Mouse (Mus musculus) hindbrain, embryonic 14.5 days (tissue): ENCODE measurements at regions not wholly inside any gene's neighbourhood (a gene's known extent, or its start where the extent isn't known, plus 50 kb on each side); places are given as distances from the start of the nearest gene placed in this dataset.

Experiments
- ATAC-seq: fragments of 200-750 bp; cut with Nextera tagmentation; 2 replicates; pipeline ENCODE4 v1.8.0; 2017; ENCODE audit warnings: moderate number of reproducible peaks, mild to moderate bottlenecking, moderate TSS enrichment, moderate library complexity; ENCODE audit not compliant: low FRiP score
- DNase-seq: peaks from one replicate; pipeline ENCODE4 v3.0.0-alpha.2; 2015; ENCODE audit warnings: low spot score
- H3K27ac ChIP-seq: fragments of 300-500 bp; sonication (generic); 2 replicates; pipeline ENCODE4 v1.5.1; 2014; ENCODE audit warnings: mild to moderate bottlenecking, moderate library complexity
- H3K27me3 ChIP-seq: fragments of 300-500 bp; sonication (generic); 2 replicates; pipeline ENCODE4 v1.6.1; 2014; ENCODE audit warnings: mild to moderate bottlenecking, low read length, mixed read lengths; ENCODE audit not compliant: control insufficient read depth, insufficient read depth
- H3K36me3 ChIP-seq: fragments of 300-500 bp; sonication (generic); replicated peaks from 2 replicates; pipeline ENCODE4 v1.6.1; 2014; ENCODE audit not compliant: control insufficient read depth, insufficient read depth
- H3K4me1 ChIP-seq: fragments of 300-500 bp; sonication (generic); replicated peaks from 2 replicates; pipeline ENCODE4 v1.6.1; 2014; ENCODE audit warnings: antibody characterized with exemption, low read length, mixed read lengths; ENCODE audit not compliant: control insufficient read depth, insufficient read depth
- H3K4me2 ChIP-seq: fragments of 300-500 bp; sonication (generic); replicated peaks from 2 replicates; pipeline ENCODE4 v1.6.1; 2014; ENCODE audit warnings: mild to moderate bottlenecking, moderate library complexity
- H3K4me3 ChIP-seq: fragments of 300-500 bp; sonication (generic); replicated peaks from 2 replicates; pipeline ENCODE4 v1.5.1; 2014; ENCODE audit warnings: mild to moderate bottlenecking, low read length
- H3K9ac ChIP-seq: fragments of 300-500 bp; sonication (generic); 2 replicates; pipeline ENCODE4 v1.6.1; 2014
- H3K9me3 ChIP-seq: fragments of 300-500 bp; sonication (generic); 2 replicates; pipeline ENCODE4 v1.6.1; 2016; ENCODE audit warnings: low read length; ENCODE audit not compliant: control insufficient read depth
- WGBS: fragments of 180-500 bp; shearing (Covaris S2); extraction: QIAGEN DNeasy Blood & Tissue Kit; methylation state at CpG from one replicate; pipeline ENCODE4 v1.1.7; 2014; 5-methylcytosine and 5-hydroxymethylcytosine counted together

- H3K36me3 ChIP-seq: no peaks in the 10 kb centered on the region
- no peak for DNase-seq
- H3K27ac ChIP-seq: no peak overlapping the region
- no peaks in the 10 kb centered on the region for H3K9me3 ChIP-seq
- no peak overlapping the region for H3K9ac ChIP-seq
- no peak overlapping the region for H3K4me3 ChIP-seq
- ATAC-seq: no peak
- H3K4me1 ChIP-seq: no peaks in the 10 kb centered on the region
- 61% methylated on average over 4 of the region's 4 CpGs for WGBS
- no peak overlapping the region for H3K4me2 ChIP-seq
- no peaks in the 10 kb centered on the region for H3K27me3 ChIP-seq
These were observed 283.5 kb downstream of the Naf1 start for GRCm38 (mm10) chr8:67143479-67143878.

- Histone ChIP-seq H3K4me2 (no peak overlapping the region), H3K9ac (no peak overlapping the region), H3K4me1 (no peaks in the 10 kb centered on the region), H3K27me3 (no peaks in the 10 kb centered on the region), H3K4me3 (no peak overlapping the region), H3K36me3 (no peaks in the 10 kb centered on the region), H3K9me3 (no peaks in the 10 kb centered on the region), H3K27ac (no peak overlapping the region)
- DNase-seq (no peak), ATAC-seq (no peak)
- WGBS: 83% methylated on average over 5 of the region's 5 CpGs
These were observed 321.7 kb downstream of the Naf1 start for GRCm38 (mm10) chr8:67181741-67182140.

GRCm38 (mm10) chr8:67199213-67199612 lies 324.4 kb upstream of the Nat3 start:
- H3K4me2 ChIP-seq: no peak overlapping the region
- H3K9me3 ChIP-seq: no peaks in the 10 kb centered on the region

DNA sequence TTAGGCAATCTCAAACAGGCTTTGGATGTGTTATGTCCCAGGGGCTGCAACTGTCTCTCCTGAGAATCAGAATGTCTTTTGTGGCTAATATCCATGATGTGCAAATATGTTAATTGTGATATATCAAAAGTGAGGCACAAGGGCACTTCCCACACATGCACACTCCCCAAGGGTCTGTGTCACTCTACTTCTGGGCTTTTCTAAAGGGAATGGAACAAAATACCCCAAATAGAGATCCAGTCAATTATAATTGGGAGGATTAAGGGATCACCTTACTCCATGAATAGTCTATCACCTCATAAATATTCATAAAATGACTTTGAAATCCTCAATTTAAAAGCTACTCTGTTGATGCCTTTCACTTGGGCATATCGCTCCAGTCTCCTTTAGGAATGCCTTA lies 317.6 kb upstream of the Nat3 start:
- Histone ChIP-seq H3K27ac (no peak overlapping the region), H3K27me3 (no peaks in the 10 kb centered on the region), H3K9me3 (no peaks in the 10 kb centered on the region), H3K4me1 (no peaks in the 10 kb centered on the region), H3K4me3 (no peak overlapping the region), H3K4me2 (no peak overlapping the region), H3K36me3 (no peaks in the 10 kb centered on the region), H3K9ac (no peak overlapping the region)
- ATAC-seq (0 out of 2 replicates have a peak, but pooled peaks have one; percentile 31), DNase-seq (no peak)
- 61% methylated on average over 1 of the region's 1 CpGs for WGBS

More at GRCm38 (mm10) chr8:67199213-67199612, 324.4 kb upstream of the Nat3 start:
- Histone ChIP-seq H3K27ac (no peak overlapping the region), H3K36me3 (no peaks in the 10 kb centered on the region), H3K4me1 (no peaks in the 10 kb centered on the region), H3K9ac (no peak overlapping the region), H3K4me3 (no peak overlapping the region), H3K27me3 (no peaks in the 10 kb centered on the region)
- no peak for DNase-seq
- ATAC-seq: no peak

- no peak for ATAC-seq
- no peak for DNase-seq
These were observed 291.5 kb upstream of the Nat3 start for GRCm38 (mm10) chr8:67231921-67232701.

DNA sequence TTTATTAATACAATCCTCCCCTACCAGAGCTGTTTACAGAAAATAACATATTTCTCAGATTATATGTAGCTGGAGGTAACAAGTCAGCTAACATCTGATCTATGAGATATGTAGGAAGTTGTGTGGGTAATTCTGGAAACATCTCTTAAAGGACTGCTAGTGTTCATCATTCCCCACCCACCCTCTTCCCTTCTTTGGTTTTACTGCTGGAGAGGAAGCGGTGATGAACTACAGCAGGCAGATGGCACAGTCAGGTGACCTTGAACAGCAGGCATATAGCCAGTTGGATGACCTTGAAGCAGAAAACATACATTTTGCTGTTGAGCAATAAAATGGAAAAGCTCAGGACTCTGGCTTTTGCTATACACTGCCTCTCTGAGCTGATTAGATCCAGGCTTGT lies 284.7 kb upstream of the Nat3 start:
- ATAC-seq: no peak
- WGBS: 94% methylated on average over 1 of the region's 1 CpGs
- DNase-seq: no peak

More at GRCm38 (mm10) chr8:67231921-67232701, 291.5 kb upstream of the Nat3 start:
- no peak overlapping the region for H3K27ac ChIP-seq
- no peak overlapping the region for H3K4me2 ChIP-seq
- no peaks in the 10 kb centered on the region for H3K36me3 ChIP-seq
- no peak overlapping the region for H3K4me3 ChIP-seq
- no peaks in the 10 kb centered on the region for H3K9me3 ChIP-seq
- no peaks in the 10 kb centered on the region for H3K4me1 ChIP-seq
- H3K27me3 ChIP-seq: no peaks in the 10 kb centered on the region
- H3K9ac ChIP-seq: no peak overlapping the region
- WGBS: 86% methylated on average over 7 of the region's 7 CpGs

DNA sequence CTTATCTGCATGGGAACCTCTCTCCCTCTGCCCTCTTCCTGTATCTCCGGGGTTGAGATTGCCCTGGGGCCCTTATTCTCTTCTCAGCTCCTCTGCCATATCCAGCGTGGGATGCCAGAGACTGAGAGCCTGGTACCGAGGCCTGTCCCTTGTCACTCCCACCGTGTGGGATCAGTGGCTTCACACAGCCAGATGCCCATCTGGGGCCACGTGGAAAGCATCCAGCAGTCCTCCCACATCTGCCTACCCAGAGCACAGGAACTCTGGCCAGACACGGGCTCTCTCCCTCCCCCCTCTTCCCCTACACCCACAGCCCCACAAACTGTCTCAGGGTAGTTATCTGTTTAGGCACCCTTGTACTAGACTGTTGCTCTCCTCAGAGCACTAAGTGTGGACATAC lies 244.9 kb upstream of the Nat3 start:
- Histone ChIP-seq H3K36me3 (no peaks in the 10 kb centered on the region), H3K27me3 (no peaks in the 10 kb centered on the region), H3K27ac (no peak overlapping the region), H3K4me2 (no peak overlapping the region), H3K4me1 (no peaks in the 10 kb centered on the region), H3K4me3 (no peak overlapping the region), H3K9ac (no peak overlapping the region), H3K9me3 (no peaks in the 10 kb centered on the region)
- no peak for DNase-seq
- WGBS: 79% methylated on average over 6 of the region's 6 CpGs
- ATAC-seq: no peak

More for the DNA sequence above, 284.7 kb upstream of the Nat3 start:
- H3K4me3 ChIP-seq: no peak overlapping the region
- no peaks in the 10 kb centered on the region for H3K9me3 ChIP-seq
- no peaks in the 10 kb centered on the region for H3K36me3 ChIP-seq
- H3K27ac ChIP-seq: no peak overlapping the region
- H3K4me1 ChIP-seq: no peaks in the 10 kb centered on the region
- no peak overlapping the region for H3K9ac ChIP-seq
- no peak overlapping the region for H3K4me2 ChIP-seq
- H3K27me3 ChIP-seq: no peaks in the 10 kb centered on the region

- Histone ChIP-seq H3K4me2 (no peak overlapping the region), H3K9me3 (no peaks in the 10 kb centered on the region)
- no peak for ATAC-seq
These were observed 244.2 kb upstream of the Nat3 start for GRCm38 (mm10) chr8:67279449-67279848.

GRCm38 (mm10) chr8:67310494-67310893 lies 213.2 kb upstream of the Nat3 start:
- Histone ChIP-seq H3K4me2 (no peak overlapping the region), H3K27ac (no peak overlapping the region), H3K4me1 (no peaks in the 10 kb centered on the region), H3K36me3 (no peaks in the 10 kb centered on the region), H3K9ac (no peak overlapping the region), H3K9me3 (no peaks in the 10 kb centered on the region), H3K4me3 (no peak overlapping the region), H3K27me3 (no peaks in the 10 kb centered on the region)
- DNase-seq (no peak), ATAC-seq (no peak)
- 61% methylated on average over 1 of the region's 1 CpGs for WGBS

More at GRCm38 (mm10) chr8:67279449-67279848, 244.2 kb upstream of the Nat3 start:
- no peaks in the 10 kb centered on the region for H3K4me1 ChIP-seq
- no peak overlapping the region for H3K9ac ChIP-seq
- H3K36me3 ChIP-seq: no peaks in the 10 kb centered on the region
- no peak overlapping the region for H3K4me3 ChIP-seq
- no peak overlapping the region for H3K27ac ChIP-seq
- no peaks in the 10 kb centered on the region for H3K27me3 ChIP-seq
- no peak for DNase-seq

GRCm38 (mm10) chr8:67317371-67317770 lies 206.3 kb upstream of the Nat3 start:
- Histone ChIP-seq H3K4me3 (no peak overlapping the region), H3K27ac (no peak overlapping the region), H3K9ac (no peak overlapping the region), H3K27me3 (no peaks in the 10 kb centered on the region), H3K4me2 (no peak overlapping the region), H3K4me1 (no peaks in the 10 kb centered on the region), H3K9me3 (no peaks in the 10 kb centered on the region), H3K36me3 (no peaks in the 10 kb centered on the region)
- WGBS: 100% methylated on average over 1 of the region's 1 CpGs
- DNase-seq (no peak), ATAC-seq (no peak)
